Mouse (Mus musculus) fat pad, adult 2 months (tissue): Measurements from ENCODE around the gene Tppp3.

Source experiments
- DNase-seq: peaks from one replicate; pipeline ENCODE4 v3.0.0-alpha.2; 2011; ENCODE audit warnings: low read depth, low spot score; ENCODE audit errors: extremely low read depth

Gene Tppp3

DNA sequence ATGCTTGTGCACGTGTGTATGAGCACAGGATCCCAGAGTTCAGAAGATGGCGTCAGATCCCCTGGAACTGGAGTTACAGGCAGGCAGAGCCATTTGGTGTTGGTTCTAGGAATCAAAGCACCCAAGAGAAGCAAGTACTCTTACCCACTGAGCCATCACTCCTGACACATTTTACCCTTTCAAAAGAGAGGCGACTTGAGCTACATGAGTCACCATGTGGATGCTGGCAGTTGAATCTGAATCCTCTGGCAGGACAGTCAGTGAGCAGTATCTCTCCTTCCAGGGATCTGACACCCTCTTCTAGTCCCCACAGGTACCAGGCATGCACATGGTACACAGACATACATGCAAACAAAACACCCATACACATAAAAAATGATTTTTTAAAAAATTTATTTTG, 16.8 kb upstream of the Tppp3 start:
- no peak for DNase-seq

DNA sequence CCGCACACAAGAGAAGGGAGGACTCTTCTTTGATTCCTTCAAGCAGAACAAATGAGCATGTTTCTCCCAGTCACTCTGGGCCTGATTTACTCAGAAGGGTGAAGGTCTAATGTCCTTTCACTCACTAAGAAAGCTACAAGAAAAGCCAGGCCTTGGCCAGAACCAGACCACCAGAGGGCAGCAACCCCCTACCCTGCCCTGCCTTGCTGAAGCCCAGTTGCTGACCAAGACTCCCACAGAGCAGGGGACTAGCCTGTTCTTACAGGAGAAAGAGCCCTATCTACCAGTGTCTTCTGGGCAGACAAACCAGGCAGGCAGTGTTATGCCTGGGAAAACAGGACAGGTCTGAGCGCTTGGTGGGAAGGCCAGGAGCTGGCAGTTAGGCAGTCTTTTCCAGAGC, 13.1 kb upstream of the Tppp3 start:
- no peak for DNase-seq

DNA sequence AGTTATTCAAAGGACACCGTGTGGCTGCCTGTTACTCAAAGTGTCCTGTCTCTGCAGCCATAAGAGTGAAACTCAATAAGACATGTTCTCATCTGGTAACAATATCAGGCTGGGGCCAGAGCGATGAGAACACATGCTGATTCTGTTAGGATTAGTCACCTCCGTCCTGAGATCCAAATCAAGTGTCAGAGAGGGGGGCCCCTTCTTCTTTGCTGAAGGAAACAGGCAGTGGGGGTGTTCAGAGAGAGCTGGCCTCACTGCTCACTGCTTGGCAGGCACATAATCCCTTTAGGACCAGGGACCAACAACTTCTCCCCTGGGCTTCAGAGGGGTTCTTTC, 12.7 kb upstream of the Tppp3 start:
- DNase-seq, result no peak

DNA sequence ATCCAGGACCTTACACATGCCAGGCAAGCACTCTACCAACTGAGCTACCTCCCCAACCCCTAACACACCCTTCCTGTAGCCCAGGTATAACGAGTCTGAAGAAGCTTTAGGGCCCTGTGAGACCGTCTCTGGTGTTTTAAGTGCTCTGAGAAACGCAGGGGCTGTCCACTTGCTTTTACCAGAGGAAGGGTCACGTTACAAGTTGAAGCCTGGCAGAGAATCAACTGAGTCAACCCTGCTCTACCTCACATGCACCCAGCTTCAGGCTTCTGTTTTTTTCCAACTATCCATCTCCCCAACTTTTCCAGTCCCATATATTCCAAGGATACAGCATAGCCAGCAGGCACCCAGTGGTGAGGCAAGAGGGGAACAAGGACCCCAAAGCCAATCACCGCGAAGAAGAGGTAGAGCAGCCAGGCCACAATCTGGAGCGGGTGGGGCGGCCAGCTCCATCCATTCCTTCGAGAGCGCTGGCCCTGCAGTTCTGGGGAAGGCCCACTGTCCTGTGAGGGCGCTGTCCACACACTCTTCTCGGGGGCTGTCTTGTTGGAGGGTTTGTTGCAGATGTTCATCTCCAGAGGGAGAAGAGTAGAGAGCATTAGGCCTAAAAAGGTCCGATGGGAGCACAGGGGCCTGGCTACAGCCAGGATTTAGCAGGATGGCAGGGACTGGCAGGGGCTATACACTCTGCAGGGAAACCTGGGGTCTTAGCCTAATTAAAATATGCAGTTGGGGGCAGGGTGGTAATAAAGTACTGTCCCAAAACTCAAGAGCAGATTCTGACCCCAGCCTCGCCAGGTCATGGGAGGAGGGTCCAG, 12.1 kb upstream of the Tppp3 start:
- DNase-seq, result no peak

DNA sequence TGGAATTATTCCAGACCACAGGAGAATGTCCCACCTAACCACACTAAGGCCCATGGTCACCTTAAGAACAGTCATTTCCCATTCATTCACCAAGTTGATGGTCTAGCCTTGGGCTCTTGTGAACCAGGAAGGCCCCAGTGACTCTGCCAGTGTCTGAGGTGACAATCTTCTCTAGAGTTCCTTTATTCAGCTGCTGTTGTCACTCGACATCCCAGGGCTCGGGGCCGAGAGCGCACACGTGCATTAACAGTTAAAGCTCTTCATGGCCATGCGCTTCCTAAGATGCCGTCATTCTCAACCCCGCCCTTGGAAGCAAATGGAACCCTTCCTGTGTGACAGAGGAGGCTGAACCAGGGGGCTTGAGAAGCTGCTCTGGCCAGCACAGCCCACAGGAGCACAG, 10.8 kb upstream of the Tppp3 start:
- no peak for DNase-seq

DNA sequence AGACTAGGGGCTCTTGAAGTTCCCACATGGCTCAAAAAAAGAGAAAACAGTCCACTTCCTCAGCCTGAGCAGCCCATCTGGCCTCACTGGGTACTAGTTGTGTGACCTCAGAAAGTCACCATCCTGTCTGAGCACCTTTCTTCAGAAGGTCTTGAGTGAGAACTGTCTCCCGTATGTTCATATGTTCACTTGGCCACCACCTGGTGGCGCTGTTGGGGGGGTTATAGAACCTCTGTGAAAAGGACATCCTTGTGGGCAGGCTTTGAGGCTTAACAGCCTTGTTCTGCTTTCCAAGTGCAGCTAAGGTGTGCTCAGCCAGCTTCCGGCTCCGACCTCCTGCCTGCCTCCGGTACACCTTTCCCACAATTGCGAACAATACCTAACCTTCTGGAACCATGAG, 10.1 kb upstream of the Tppp3 start:
- no peak for DNase-seq

DNA sequence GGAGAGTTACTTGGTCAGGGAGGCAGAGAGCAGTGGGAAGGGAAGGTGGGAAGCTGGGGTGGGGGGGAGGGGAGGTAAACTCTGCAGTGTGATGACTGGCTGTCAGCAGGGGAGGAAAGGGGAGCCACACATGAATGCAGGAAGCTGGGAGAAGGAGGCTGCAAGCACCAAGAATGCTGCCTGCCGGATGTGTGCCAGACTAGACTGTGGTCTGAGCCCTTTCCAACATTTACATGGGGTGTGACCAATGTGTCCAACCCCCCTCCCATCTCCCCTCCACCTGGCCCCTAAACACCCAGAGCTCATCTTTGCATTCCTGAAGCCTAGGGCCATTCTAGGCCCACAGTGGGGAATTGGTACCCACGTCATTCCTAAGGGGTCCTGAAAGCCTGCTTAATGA, 9.7 kb upstream of the Tppp3 start:
- DNase-seq, result no peak

DNA sequence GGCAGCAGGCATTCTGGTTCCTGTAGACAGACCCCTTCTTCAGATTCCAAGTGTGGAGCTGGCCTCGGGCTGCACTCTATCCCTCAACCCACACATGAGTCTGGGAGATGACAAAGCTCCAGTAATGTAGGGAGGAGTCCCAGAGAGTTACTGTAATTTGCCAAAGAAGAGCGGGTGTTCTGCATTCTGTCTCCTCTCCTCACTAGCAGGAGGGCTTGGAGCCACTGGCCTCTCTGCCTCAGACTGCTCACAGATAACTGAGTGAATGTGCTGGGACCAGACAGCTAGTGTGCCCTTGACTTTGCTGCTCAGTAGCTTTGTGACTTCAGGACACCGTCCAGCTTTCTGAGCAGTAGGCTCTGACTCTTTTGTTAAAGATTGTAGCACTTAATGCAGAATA, 6.5 kb upstream of the Tppp3 start:
- DNase-seq, result no peak

DNA sequence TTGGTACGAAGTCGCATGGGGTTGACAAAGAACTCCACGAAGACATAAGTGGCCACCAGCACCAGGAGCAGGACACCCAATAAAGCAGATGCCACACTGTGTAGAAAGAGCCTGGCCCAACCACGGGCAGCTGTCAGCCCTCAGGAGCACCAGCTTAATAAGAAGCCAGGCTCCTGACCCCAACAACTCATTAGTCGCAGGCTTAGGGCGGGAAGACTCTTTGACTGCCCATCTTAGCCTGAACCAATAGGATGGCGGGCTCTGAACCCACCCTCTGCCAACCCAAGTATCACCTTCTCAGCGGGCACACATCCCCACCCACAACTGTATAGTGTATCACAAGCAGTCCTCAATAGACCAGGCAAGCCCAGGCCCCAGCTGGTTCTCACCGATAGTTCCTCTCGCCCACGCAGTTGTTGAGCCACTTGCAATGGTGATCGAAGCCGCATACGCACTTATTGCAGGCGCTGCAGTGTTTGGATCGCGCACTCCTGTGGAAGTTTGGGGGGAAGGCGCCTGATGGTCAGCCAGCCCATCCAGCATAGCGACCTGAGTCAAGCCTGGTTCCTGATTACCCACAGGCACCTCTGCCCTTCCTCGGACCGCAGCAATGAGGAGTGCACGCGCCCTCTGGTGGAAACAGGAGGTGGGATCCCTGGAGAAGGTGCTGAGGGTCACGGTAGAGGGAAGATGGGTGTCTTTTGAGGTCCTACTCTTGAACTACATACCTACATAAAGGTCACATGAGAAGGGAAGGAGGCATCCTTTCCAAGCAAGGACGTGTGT, 5.5 kb upstream of the Tppp3 start:
- DNase-seq, result no peak

DNA sequence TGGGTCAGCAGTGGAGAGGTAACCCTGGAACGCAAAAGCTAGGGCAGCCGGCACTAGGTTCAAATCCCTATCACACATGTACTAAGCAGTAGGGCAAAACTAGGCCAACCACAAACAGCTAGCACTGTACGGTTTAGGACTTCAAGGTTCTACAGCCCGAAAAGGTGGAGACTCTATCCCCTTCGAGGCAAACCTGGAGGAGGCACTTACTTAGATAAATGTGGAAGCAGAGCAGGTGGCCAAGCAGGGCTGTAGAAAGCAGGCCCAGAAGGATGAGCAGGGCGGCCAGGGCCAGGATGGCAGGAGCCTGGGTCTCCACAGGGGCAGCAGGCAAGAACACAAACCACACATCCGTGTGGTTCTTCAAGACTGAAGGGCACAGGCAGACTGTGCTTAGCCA, 4.8 kb upstream of the Tppp3 start:
- no peak for DNase-seq

DNA sequence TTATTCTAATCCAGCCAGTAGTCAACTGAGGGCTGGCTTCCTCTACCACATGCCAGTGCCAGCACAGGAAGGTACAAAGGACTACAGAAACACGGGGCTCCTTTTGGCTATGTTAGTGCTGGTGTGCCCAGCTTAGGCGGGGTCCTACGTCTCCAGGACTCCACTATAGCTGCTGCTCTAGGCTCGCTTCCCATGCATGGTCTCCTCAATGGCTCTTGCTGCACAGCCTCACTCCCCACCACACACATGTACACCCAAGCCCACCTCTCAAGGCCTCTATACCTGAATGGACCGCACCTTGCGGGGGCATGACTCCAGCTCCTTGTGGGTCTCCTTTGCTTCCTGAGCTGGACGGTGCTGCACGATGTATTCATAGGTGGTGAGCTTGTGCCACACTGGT, 4.4 kb upstream of the Tppp3 start:
- no peak for DNase-seq

DNA sequence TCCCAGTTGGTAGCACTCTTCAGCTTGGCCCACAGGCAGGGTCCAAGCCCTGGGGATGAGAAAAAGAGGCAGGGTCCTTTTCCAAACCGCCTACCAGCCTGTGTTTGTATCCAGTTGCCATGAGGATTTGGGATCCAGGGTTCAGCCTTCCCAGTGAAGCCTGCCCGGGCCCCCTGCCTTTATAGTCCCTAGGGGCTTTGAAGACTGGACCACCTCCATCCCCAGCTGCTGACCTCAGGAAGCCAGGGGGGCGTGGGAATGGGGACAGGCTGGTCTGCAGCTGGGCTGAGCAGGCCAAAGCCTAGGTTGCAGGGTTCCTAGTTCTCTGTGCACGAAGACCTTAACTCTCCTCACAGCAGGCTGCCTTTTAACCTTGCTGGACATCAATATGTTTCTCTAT, 3.9 kb upstream of the Tppp3 start:
- no peak for DNase-seq

DNA sequence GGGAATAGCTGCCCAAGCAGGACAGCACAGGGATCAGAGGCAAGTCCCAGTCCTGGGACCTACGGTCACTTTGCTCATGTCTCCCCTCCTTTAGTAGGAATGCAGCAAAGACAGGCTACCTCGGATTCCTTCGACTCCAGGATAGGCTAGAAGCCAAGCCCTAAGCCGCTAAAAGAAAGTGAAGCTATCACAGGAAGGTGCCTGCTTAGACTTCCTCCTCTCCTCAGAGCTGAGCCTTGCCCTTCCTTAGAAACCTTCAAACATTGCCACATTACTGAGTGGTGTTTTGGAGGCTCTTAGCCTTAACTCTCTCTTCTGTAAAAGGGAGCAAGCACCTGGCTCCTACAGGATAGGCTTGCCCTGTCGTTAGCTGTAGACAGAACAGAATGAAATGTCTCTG, 3.4 kb upstream of the Tppp3 start:
- no peak for DNase-seq

DNA sequence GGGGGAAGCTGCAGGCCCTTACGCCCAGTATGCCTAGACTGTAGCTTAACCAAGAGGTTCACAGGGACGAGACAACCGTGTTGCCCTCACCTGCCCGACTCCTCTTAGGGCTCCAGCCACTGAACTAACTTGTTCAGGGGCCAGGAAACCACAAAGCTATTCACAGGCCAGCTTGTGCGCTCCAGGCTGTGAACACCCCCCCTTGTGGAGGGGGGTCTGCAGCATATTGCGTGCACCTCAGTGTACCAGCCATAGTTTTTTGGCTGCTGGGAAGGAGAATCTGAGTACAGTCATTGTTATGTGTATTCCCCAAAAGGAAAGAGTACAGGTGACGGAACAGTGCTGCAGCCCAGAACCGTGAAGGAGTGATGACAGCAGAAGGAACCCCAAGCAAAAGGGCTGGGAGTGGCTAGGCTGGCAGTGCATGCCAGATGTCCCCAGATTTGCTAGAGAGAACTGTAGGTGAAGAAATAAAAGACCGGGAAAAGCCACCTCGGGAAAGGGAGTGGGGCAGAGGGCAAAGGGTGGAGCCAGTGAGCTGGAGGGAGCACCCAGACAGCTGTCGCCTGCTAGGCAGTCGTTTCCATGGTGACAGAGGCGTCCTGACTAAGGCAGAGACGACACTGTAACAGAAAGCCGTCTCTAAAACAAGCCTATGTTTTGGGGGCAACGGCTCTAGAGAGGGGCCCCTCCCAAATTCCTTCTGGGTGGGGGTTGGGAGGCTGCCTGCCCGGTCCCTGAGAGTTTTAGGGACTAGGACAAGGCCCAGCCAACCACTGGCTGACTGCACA, 2.7 kb upstream of the Tppp3 start:
- no peak for DNase-seq

DNA sequence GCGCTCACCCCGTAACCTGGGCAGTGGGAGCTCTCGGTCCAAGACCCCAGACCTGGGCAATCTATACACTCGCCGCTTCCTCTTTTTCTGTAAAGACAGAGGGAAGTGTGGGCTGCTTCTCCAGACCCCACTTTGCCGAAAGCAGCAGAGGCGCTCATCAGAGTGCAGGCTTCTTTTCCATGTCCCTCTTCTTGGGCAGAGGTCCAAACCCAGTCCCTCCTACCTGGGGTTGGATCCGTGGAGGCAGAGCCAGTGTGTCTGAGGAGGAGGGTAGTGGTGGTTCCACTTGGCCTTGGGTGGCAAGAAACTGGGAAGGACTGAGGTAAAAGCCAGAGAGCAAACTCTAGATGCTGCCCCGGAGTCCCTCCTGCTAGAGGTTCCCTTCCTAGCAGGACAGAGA, 1.7 kb upstream of the Tppp3 start:
- no peak for DNase-seq

DNA sequence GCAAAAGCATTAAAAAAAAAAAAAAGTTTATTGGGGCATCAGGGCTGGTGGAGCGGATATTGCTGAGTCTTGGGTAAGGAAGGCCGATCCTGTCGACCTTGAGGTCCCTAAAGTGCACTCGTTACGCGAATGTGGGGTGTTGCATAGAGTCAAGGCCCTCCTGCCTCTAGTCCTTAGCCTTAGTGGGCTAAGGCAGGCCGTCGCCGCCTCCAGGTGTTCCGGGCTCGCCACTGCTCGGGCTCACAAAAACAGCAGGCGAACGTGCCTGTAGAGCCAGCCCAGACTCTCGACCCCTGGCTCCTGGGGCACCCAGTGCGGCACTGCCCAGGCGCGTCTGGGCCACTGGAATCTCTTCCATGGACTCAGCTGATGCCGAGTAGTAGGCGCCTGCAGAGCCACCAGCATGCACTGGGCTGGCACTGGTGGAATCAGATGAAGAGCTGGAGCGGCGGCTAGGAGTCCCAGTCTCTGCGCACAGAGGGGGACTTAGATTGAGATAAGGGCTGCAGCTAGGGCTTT, 1.1 kb upstream of the Tppp3 start:
- no peak for DNase-seq

DNA sequence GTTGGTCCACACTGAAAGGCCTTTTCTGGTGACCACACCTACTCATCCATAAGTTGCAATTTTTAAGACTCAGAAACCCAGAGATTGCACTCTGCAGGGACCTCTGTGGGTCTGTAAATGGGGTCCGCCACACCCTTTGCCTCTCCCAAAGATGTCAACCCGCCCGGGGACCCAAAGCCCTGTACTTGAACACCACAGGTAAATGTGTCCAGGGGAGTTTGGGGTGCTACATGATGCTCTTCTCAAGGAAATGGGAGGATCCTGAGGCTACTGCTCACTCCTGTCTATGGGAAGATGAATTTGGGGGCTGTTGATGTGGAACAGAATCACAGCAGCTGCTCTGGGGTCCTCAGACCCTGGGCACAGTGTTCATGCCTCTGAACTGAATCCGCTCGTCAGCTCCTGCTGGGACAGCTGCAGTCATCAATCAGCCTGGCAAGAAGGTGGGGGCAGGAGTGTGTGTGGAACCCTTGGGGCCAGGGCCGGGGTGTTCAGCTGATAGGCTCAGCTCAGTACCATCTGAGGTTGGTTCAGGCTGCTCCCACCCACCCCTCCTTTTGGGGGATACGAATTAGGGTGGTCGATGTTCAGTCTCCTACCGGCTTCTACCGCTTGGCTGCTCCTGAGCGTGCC, 529 bp downstream of the Tppp3 start:
- DNase-seq, result no peak

DNA sequence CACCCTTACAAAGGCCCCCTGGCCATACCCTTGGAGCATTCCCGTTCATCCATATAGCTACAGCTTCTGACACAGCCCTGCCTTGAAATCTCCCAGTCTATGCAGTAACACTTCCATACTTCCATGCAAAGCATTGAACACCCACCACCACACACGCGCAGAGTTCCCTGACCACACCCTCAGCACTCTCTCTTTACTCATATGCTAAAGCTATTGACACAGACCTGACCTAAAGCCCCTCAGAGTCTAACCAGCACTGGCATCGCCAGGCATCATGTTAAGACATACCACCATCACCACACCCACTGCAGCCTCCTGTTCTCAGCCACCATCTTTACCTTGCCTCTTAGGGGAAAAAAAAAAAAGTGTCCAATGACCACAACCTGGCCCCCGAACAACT, 1.1 kb downstream of the Tppp3 start:
- DNase-seq, result no peak

DNA sequence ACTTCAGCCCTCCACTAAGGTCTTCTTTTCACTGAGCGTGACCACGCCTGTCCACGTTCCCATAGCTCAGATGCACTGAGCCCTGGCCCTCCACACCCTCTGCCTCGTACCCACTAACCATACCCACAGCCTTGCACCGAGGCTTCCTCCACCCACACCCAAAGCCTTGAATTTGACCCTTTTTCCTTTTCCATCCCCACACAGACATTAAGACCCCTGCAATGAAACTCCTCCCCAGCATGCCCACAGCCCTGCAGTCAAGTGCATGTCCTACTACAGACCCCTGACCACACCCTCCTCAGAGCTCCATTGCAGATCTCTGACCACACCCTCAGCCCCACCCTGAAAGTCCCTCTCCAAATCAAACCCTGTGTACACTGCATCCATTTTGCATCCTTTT, 1.5 kb downstream of the Tppp3 start:
- DNase-seq, result no peak

DNA sequence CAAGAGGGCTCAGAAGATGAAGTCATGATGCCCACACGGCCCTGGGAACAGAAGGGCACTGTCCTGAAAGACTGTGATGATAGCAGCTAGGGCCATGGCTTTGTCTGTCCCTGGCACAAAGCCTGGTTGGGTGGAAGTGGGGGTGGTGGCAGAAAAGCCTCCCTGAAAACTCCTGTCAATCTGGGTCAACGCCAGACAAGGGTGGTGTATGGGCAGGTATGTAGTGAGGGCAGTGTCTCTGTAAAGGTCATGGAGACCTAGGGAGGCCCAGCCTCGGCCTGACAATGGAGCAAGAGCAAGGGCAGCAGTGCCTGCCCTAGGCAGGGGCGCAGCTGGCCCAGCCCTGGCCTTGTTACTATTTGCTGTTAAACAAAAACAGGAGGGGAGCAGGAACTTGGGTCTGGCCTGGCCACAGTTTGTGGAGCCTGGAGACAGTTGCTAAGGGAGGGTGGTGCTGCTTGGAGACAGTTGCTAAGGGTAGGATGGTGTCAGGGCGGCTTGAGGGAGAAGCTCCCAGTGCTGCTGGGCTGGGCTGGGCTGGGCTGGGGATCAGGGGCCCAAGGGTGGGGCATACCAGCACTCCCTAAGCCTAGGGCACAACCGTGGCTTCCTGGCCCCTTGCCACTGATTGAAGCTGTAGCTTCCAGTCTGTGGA, 2.2 kb downstream of the Tppp3 start:
- DNase-seq, result no peak
